Mouse (Mus musculus) olfactory bulb, adult 2 months (tissue): ENCODE data around the gene Ccl6. TPM values are rescaled to one million over a fixed set of nuclear protein-coding genes. Genes with fewer than 3 reads are reported as not detected.

Experiments
- H3K27ac ChIP-seq: fragments of 200-500 bp; 2 replicates; pipeline ENCODE4 v1.5.1; 2012; ENCODE audit warnings: low read depth, low read length; ENCODE audit not compliant: insufficient read depth
- H3K4me1 ChIP-seq: fragments of 200-500 bp; 2 replicates; pipeline ENCODE4 v1.6.1; 2012; ENCODE audit warnings: low read length; ENCODE audit not compliant: control insufficient read depth, insufficient read depth
- H3K4me3 ChIP-seq: fragments of 200-500 bp; 2 replicates; pipeline ENCODE4 v1.5.1; 2012; ENCODE audit warnings: mild to moderate bottlenecking, low read depth, low read length, moderate library complexity; ENCODE audit not compliant: insufficient read depth
- CTCF ChIP-seq: fragments of 200-500 bp; IDR thresholded peaks from 2 replicates; pipeline ENCODE4 v1.5.1; 2012; ENCODE audit warnings: low read depth, mild to moderate bottlenecking, low read length, moderate library complexity; ENCODE audit not compliant: insufficient read depth
- POLR2A ChIP-seq: fragments of 200-500 bp; IDR thresholded peaks from 2 replicates; pipeline ENCODE4 v1.6.1; 2012; ENCODE audit warnings: mild to moderate bottlenecking, low read depth, low read length, moderate library complexity; ENCODE audit not compliant: insufficient read depth
- whole genome bisulfite sequencing: fragments of 180-500 bp; shearing (Covaris S2); methylation state at CpG from one replicate; pipeline ENCODE4 v1.1.7; 2018; 5-methylcytosine and 5-hydroxymethylcytosine counted together
- polyA plus RNA-seq: library from polyadenylated mRNA; stranded (reverse); fragments of >200 nt; gene quantifications from 2 replicates; pipeline ENCODE4 v1.2.4, GENCODE M21; 2012; ENCODE audit warnings: low replicate concordance; ENCODE audit not compliant: missing spikeins, insufficient read depth, insufficient read length

The Ccl6 gene
- polyA plus RNA-seq, 1 experiment, result not detected

GRCm38 (mm10) chr11:83600576-83600975 is 7.7 kb upstream of the Ccl6 start:
- Histone ChIP-seq H3K4me3 (no peak overlapping the region), H3K4me1 (no peaks in the 10 kb centered on the region), H3K27ac (no peak overlapping the region)
- no peak for TF ChIP-seq POLR2A
- TF ChIP-seq CTCF, result no peak
- 96% methylated on average over 2 of the region's 2 CpGs for WGBS

- no peak overlapping the region for H3K27ac ChIP-seq
- no peak overlapping the region for H3K4me3 ChIP-seq
- no peaks in the 10 kb centered on the region for H3K4me1 ChIP-seq
- WGBS, result 86% methylated on average over 3 of the region's 3 CpGs
- TF ChIP-seq POLR2A (no peak), CTCF (no peak)
These were observed 6.1 kb upstream of the Ccl6 start for GRCm38 (mm10) chr11:83598991-83599390.

GRCm38 (mm10) chr11:83598207-83598837 is 5.4 kb upstream of the Ccl6 start:
- TF ChIP-seq POLR2A, result no peak
- TF ChIP-seq CTCF, result no peak
- WGBS, result 85% methylated on average over 3 of the region's 3 CpGs
- H3K27ac ChIP-seq, result no peak overlapping the region
- no peak overlapping the region for H3K4me3 ChIP-seq
- no peaks in the 10 kb centered on the region for H3K4me1 ChIP-seq

- no peaks in the 10 kb centered on the region for H3K4me1 ChIP-seq
- WGBS, result 93% methylated on average over 7 of the region's 7 CpGs
- H3K27ac ChIP-seq, result no peak overlapping the region
- no peak overlapping the region for H3K4me3 ChIP-seq
- TF ChIP-seq CTCF (no peak), POLR2A (no peak)
These were observed 4.9 kb upstream of the Ccl6 start for GRCm38 (mm10) chr11:83597796-83598195.

- WGBS, result 78% methylated on average over 7 of the region's 7 CpGs
- H3K27ac ChIP-seq, result no peak overlapping the region
- H3K4me1 ChIP-seq, result no peaks in the 10 kb centered on the region
- no peak overlapping the region for H3K4me3 ChIP-seq
- TF ChIP-seq CTCF (no peak), POLR2A (no peak)
These were observed 3.0 kb upstream of the Ccl6 start for GRCm38 (mm10) chr11:83595669-83596455.

- WGBS, result 92% methylated on average over 5 of the region's 5 CpGs
- Histone ChIP-seq H3K4me3 (no peak overlapping the region), H3K27ac (no peak overlapping the region), H3K4me1 (no peaks in the 10 kb centered on the region)
- TF ChIP-seq POLR2A, result no peak
- TF ChIP-seq CTCF, result no peak
These were observed 566 bp upstream of the Ccl6 start for GRCm38 (mm10) chr11:83593453-83593852.

- TF ChIP-seq CTCF (no peak), POLR2A (no peak)
- Histone ChIP-seq H3K27ac (no peak overlapping the region), H3K4me3 (no peak overlapping the region), H3K4me1 (no peaks in the 10 kb centered on the region)
- WGBS, result 83% methylated on average over 2 of the region's 2 CpGs
These were observed 8.7 kb downstream of the Ccl6 start for GRCm38 (mm10) chr11:83584232-83584631.

GRCm38 (mm10) chr11:83583450-83583754 is 9.5 kb downstream of the Ccl6 start:
- Histone ChIP-seq H3K4me1 (no peaks in the 10 kb centered on the region), H3K4me3 (no peak overlapping the region), H3K27ac (no peak overlapping the region)
- TF ChIP-seq CTCF, result no peak
- TF ChIP-seq POLR2A, result no peak

- Histone ChIP-seq H3K4me1 (no peaks in the 10 kb centered on the region), H3K4me3 (no peak overlapping the region), H3K27ac (no peak overlapping the region)
- TF ChIP-seq POLR2A (no peak), CTCF (no peak)
- 77% methylated on average over 4 of the region's 4 CpGs for WGBS
These were observed 10.0 kb downstream of the Ccl6 start for GRCm38 (mm10) chr11:83582626-83583449.
